Mouse (Mus musculus): ENCODE data around the gene Gm28308.

The Gm28308 gene

GRCm38 (mm10) chr6:52184668-52185067 lies 28.5 kb downstream of the Gm28308 start:
- in situ Hi-C loops (cut with MboI; ENCODE audit: low pct_unique_long_range_greater_than_20kb in 1 of 2, low sequenced_read_pairs in 2 of 2, unreplicated experiment in 1 of 2), result no loop called here

- in situ Hi-C loops (cut with MboI; ENCODE audit: low pct_unique_long_range_greater_than_20kb in 1 of 2, low sequenced_read_pairs in 2 of 2, unreplicated experiment in 1 of 2), result no loop called here
Observed at GRCm38 (mm10) chr6:52183311-52184080, 29.6 kb downstream of the Gm28308 start.

- in situ Hi-C loops (cut with MboI; ENCODE audit: low pct_unique_long_range_greater_than_20kb in 1 of 2, low sequenced_read_pairs in 2 of 2, unreplicated experiment in 1 of 2), result no loop called here
Observed at GRCm38 (mm10) chr6:52182793-52183192, 30.3 kb downstream of the Gm28308 start.

- in situ Hi-C loops (cut with MboI; ENCODE audit: low pct_unique_long_range_greater_than_20kb in 1 of 2, low sequenced_read_pairs in 2 of 2, unreplicated experiment in 1 of 2), result no loop called here
Observed at GRCm38 (mm10) chr6:52182030-52182429, 31.1 kb downstream of the Gm28308 start.

GRCm38 (mm10) chr6:52180726-52181125 lies 32.4 kb downstream of the Gm28308 start:
- in situ Hi-C loops (cut with MboI; ENCODE audit: low pct_unique_long_range_greater_than_20kb in 1 of 2, low sequenced_read_pairs in 2 of 2, unreplicated experiment in 1 of 2), result no loop called here

GRCm38 (mm10) chr6:52180213-52180710 lies 32.9 kb downstream of the Gm28308 start:
- in situ Hi-C loops (cut with MboI; ENCODE audit: low pct_unique_long_range_greater_than_20kb in 1 of 2, low sequenced_read_pairs in 2 of 2, unreplicated experiment in 1 of 2), result no loop called here

GRCm38 (mm10) chr6:52179690-52180089 lies 33.4 kb downstream of the Gm28308 start:
- in situ Hi-C loops (cut with MboI; ENCODE audit: low pct_unique_long_range_greater_than_20kb in 1 of 2, low sequenced_read_pairs in 2 of 2, unreplicated experiment in 1 of 2), result no loop called here

- in situ Hi-C loops (cut with MboI; ENCODE audit: low pct_unique_long_range_greater_than_20kb in 1 of 2, low sequenced_read_pairs in 2 of 2, unreplicated experiment in 1 of 2), result no loop called here
Observed at GRCm38 (mm10) chr6:52178918-52179665, 34.0 kb downstream of the Gm28308 start.

- in situ Hi-C loops (cut with MboI; ENCODE audit: low pct_unique_long_range_greater_than_20kb in 1 of 2, low sequenced_read_pairs in 2 of 2, unreplicated experiment in 1 of 2), result no loop called here
Observed at GRCm38 (mm10) chr6:52177806-52178205, 35.3 kb downstream of the Gm28308 start.

- in situ Hi-C loops (cut with MboI; ENCODE audit: low pct_unique_long_range_greater_than_20kb in 1 of 2, low sequenced_read_pairs in 2 of 2, unreplicated experiment in 1 of 2), result no loop called here
Observed at GRCm38 (mm10) chr6:52177061-52177735, 35.9 kb downstream of the Gm28308 start, which contains the start of gene 5730596B20Rik. Gene 5730596B20Rik, plus strand, starts transcription at chr6:52177498.

GRCm38 (mm10) chr6:52176391-52176790 lies 36.7 kb downstream of the Gm28308 start:
- in situ Hi-C loops (cut with MboI; ENCODE audit: low pct_unique_long_range_greater_than_20kb in 1 of 2, low sequenced_read_pairs in 2 of 2, unreplicated experiment in 1 of 2), result no loop called here

GRCm38 (mm10) chr6:52175864-52176263 lies 37.3 kb downstream of the Gm28308 start:
- in situ Hi-C loops (cut with MboI; ENCODE audit: low pct_unique_long_range_greater_than_20kb in 1 of 2, low sequenced_read_pairs in 2 of 2, unreplicated experiment in 1 of 2), result no loop called here

GRCm38 (mm10) chr6:52174968-52175751 lies 38.0 kb downstream of the Gm28308 start:
- in situ Hi-C loops (cut with MboI; ENCODE audit: low pct_unique_long_range_greater_than_20kb in 1 of 2, low sequenced_read_pairs in 2 of 2, unreplicated experiment in 1 of 2), result no loop called here

GRCm38 (mm10) chr6:52173648-52174047 lies 39.5 kb downstream of the Gm28308 start:
- in situ Hi-C loops (cut with MboI; ENCODE audit: low pct_unique_long_range_greater_than_20kb in 1 of 2, low sequenced_read_pairs in 2 of 2, unreplicated experiment in 1 of 2), result no loop called here

GRCm38 (mm10) chr6:52172501-52172900 lies 40.6 kb downstream of the Gm28308 start:
- in situ Hi-C loops (cut with MboI; ENCODE audit: low pct_unique_long_range_greater_than_20kb in 1 of 2, low sequenced_read_pairs in 2 of 2, unreplicated experiment in 1 of 2), result no loop called here

- in situ Hi-C loops (cut with MboI; ENCODE audit: low pct_unique_long_range_greater_than_20kb in 1 of 2, low sequenced_read_pairs in 2 of 2, unreplicated experiment in 1 of 2), result no loop called here
Observed at GRCm38 (mm10) chr6:52171938-52172337, 41.2 kb downstream of the Gm28308 start.

- in situ Hi-C loops (cut with MboI; ENCODE audit: low pct_unique_long_range_greater_than_20kb in 1 of 2, low sequenced_read_pairs in 2 of 2, unreplicated experiment in 1 of 2), result no loop called here
Observed at GRCm38 (mm10) chr6:52171331-52171730, 41.8 kb downstream of the Gm28308 start.

GRCm38 (mm10) chr6:52170898-52171223 lies 42.3 kb downstream of the Gm28308 start:
- in situ Hi-C loops (cut with MboI; ENCODE audit: low pct_unique_long_range_greater_than_20kb in 1 of 2, low sequenced_read_pairs in 2 of 2, unreplicated experiment in 1 of 2), result no loop called here

All from mouse embryonic stem cell (cell line).